Mouse (Mus musculus) CH12F3 (cell line): ENCODE measurements around the gene Prickle3.
"Not testable (repeated sequence)": the region's sequence is repeated elsewhere in the genome, so short reads cannot be mapped to it uniquely, and the experiment has no call there.

Source experiments
- in situ Hi-C: fragments of 300-500 bp; cut with MboI; formaldehyde crosslinking; loops from 2 replicates; pipeline ENCODE4 v1.14.3; 2020; ENCODE audit warnings: low sequenced_read_pairs

Prickle3 gene

DNA sequence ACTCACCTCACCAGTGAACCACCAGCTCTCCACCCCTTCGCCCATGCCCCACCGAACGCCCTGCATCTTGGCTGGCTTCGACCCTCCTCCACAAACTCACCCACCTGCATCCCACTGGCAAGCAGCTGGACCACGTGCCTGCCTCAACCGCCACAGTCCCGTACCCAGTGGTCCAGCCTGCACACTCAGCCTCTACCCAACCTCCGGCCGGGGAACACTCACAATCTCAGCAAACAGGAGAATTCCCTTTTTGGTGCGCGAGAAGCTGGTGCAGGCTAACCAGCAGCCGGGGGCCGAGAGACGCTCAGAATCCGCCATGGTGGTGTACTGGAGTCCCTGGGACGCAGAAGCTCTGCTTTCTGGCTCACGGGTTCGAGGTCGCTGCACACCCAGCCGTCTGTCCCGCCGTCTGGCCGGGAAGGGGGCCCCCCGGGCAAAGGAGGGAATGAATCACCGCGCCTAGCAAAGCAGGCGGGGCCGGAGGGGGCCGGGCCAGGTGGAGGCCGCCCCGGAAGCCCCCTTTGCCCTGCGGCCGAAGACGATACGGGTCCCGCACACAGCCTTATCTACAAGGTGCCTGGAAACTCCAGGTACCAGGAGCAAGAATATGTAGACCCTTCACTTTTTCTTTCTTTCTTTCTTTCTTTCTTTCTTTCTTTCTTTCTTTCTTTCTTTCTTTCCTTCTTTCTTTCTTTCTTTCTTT, 14.0 kb downstream of the Prickle3 start, which contains the start of gene Plp2:
Gene Plp2 (minus strand): TSS at position 470 of the 703 bp plus-strand sequence.
- in situ Hi-C loops: no loop called here

DNA sequence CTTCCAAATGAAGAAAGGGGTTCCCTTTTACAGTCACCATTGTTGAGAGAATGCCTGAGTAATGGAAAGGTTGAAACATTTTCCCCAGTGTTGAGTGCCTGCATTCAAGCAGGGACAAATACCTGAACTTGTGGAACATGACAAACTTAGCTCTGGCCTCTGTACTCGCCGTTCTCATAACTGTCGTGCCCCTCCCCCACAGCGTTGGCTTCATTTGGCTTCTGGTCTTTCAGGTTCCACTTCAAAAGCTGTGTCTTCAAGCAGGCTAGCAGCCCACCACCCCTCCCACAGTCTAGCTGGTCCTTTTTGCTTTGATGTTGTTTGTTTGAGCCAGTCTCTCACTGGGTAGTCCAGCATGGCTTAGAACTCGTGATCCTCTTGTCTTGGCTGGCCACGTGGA, 15.7 kb downstream of the Prickle3 start:
- in situ Hi-C loops: no loop called here

DNA sequence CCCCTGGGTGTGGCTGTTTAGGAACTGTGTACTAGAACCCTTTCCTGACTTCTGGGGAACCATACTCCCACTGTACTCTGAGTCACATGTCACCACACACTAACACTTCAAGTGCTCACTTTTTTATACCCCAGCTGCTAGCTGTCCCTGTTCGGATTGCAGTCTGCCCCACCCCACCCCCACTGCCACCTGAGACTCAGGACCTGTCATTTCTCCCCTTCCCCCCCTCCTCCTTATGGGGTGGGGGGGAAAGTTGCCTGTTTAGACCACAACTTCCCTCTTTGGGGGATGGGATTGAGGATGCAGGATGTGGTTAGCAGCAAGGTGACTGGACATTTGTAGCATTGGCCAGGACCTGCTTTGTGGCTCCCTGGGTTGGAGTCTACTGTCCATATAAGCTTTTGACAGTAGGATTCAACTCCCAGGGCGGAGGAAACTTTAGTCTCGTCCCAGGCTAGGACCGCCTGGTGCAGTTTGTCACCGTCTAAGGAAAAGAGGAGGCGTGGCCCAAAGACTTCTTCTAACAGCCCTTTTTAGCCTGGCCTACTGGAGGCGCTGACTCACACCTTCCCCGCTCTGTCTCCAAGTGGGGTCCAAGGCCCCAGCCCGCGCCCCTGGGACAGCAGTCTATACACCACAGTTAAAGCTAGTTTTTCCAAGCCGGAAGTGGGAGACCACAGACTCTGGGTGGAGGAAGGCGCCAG, 16.7 kb downstream of the Prickle3 start:
- in situ Hi-C loops: no loop called here

DNA sequence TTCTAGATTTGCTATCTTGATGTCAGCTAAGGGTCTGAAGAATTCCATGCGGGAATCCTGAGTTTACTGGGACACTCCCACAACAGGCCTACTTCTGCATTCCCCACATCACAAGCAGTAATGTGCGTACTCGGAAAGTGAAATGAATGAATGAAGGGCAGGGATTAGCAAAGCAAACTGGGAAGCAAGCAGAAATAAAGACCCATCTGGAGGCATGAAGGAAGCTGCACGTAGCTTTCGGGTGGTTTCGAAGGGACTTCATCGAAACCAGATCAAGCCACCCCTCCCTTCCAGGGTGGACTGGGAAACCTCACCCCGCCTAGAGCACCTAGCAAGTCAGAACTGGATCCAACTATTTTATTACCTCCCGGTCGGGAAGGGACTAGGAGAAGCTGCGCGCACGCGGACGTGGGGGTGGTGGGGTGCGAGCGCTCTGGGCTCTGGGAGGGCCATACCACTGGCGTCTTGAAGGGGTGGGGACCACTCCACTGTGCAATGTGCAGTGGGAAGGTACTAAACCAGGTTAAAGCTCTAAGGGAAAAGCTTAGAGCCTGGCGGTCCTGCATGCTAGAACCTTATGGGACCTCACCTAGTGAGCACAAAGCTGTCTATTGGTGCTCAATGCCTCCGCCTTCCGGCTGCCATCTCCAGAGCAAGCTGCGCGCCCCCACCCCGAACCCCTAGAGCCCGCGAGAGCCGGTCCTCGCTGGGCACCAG, 17.4 kb downstream of the Prickle3 start:
- in situ Hi-C loops: no loop called here

GRCm38 (mm10) chrX:7675001-7675380, 17.9 kb downstream of the Prickle3 start:
- in situ Hi-C loops: loop anchor here (25.0 kb wide), 1 partner anchor 213 kb away; no protein-coding TSS in a partner anchor

DNA sequence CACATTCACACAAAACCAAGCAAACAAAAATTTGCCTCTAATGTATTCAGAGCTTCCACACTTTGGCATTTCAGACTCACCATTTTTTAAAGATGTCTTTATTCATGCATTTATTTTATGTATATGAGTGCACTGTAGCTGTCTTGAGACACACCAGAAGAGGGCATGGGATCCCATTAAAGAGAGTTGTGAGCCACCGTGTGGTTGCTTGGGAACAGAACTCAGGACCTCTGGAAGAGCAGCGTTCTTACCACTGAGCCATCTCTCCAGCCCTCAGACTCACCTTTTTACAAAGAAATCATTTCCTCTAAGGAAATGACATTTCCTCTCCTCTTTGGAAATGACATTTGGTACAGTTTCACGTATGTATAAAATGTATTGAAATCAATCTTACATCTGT, 21.9 kb downstream of the Prickle3 start:
- in situ Hi-C loops: loop anchor here (25.0 kb wide), 1 partner anchor 217 kb away; no protein-coding TSS in a partner anchor

- in situ Hi-C loops: loop anchor here (25.0 kb wide), 1 partner anchor 217 kb away; no protein-coding TSS in a partner anchor
Observed at GRCm38 (mm10) chrX:7679405-7680056, 22.5 kb downstream of the Prickle3 start.

GRCm38 (mm10) chrX:7680057-7680412, 23.0 kb downstream of the Prickle3 start:
- in situ Hi-C loops: loop anchor here (25.0 kb wide), 1 partner anchor 218 kb away; no protein-coding TSS in a partner anchor

DNA sequence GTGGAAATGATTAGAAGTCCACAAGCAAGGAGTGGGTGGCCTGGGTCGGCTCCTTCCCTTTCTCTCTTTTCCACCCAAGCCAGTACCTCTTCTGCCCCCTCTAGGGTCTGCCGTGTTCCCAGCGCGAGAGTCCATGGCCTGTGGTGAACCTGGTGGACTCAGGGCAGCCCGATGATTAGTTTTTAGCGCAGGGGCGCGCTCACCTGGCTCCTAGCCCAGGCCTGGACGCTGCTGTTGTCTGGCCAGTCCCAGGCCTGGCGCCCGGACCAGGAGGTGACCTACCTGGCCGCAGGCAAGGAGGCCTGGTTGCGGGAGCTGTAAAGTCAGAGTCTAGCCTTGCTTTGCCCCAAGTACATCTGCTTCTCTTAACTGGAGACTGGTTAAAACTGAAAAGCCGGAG, 23.8 kb downstream of the Prickle3 start, which contains the start of gene Magix:
Gene Magix (minus strand): TSS at position 388 of the 400 bp plus-strand sequence.
- in situ Hi-C loops: loop anchor here (25.0 kb wide), 1 partner anchor 219 kb away; no protein-coding TSS in a partner anchor

DNA sequence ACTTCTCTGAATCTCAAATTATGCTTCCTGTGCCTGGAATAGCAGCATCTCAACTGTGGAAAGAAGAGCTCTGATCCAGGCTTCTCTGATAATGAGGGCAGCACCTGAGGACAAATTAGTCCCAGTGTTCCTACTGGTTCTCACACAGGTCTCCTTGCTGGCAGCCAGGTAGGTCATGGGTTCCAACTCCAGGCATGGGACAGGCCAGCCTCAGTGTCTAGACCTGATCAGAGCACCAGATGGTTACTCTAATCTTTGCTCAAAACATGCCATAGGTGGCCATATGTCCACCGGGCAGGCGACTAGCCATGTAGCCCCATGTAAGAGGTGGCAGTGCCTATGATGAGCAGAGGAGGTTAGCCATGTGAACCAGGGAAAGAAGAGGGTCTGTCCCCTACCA, 31.3 kb downstream of the Prickle3 start:
- in situ Hi-C loops: loop anchor here (25.0 kb wide), 1 partner anchor 226 kb away; no protein-coding TSS in a partner anchor

GRCm38 (mm10) chrX:7690486-7690885, 33.4 kb downstream of the Prickle3 start:
- in situ Hi-C loops: loop anchor here (25.0 kb wide), 1 partner anchor 228 kb away; no protein-coding TSS in a partner anchor

GRCm38 (mm10) chrX:7692862-7693261, 35.8 kb downstream of the Prickle3 start:
- in situ Hi-C loops: loop anchor here (25.0 kb wide), 1 partner anchor 231 kb away; no protein-coding TSS in a partner anchor

- in situ Hi-C loops: loop anchor here (25.0 kb wide), 1 partner anchor 234 kb away; no protein-coding TSS in a partner anchor
Observed at GRCm38 (mm10) chrX:7696520-7696919, 39.5 kb downstream of the Prickle3 start.

- in situ Hi-C loops: loop anchor here (25.0 kb wide), 1 partner anchor 235 kb away; no protein-coding TSS in a partner anchor
Observed at GRCm38 (mm10) chrX:7696954-7697381, 39.9 kb downstream of the Prickle3 start, which contains the start of gene Gpkow. Gene Gpkow, plus strand, starts transcription at chrX:7697131.

DNA sequence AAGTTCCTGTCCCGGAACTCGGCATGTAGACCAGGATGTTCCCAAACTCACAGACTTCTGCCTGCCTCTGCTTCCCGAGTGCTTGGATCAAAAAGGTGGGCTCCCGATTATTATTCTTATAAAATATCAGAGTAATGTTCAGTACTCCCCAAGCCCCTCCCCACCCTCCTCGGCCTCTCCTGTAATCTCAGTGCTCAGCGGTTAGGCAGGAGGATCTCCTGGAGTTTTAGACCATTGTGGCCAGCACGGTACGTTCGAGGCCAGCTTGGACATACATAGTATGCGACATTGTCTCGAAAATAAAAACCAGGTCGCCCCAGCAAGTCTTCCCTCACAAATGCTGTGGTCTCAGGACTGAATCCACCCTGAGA, 56.7 kb downstream of the Prickle3 start:
- in situ Hi-C loops: not testable (repeated sequence)

DNA sequence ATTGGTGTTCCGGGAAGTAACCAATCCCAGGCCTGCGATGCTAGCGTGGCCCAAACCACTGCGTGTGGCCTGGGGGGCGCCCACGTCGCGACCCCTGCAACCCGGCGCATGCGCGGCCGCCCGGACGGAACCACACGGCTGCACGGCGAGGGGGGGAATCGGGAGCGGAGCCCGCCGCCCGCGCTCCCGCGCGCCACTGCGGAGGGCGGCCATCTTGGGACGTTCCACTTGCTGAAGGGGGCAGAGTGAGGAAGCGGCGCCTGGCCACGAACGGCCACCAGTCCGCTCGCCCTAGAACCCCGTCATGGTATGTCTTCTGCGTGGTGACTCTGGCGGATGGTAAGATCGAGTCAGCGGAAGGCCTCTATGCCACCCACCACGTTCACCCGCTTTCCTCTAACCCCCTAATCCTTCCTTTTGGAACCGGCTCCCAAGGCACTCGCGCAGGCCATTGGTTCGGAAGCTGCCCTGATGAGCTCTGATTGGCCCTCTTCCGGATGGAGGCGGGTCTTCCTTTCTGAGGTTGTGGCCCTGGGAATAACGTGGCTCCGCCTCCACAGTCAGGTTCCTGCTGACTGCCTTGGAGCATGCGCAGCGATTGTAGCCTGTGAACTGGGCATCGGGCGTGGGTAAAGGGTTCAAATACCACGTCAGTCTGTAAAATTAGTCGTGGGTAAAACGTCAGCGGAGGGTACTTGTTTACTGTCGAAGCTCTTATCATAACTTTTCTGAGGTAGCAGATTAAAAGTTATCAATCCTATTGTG, 57.3 kb downstream of the Prickle3 start, which contains the start of gene Wdr45:
Gene Wdr45 (plus strand): TSS at position 199 of the 765 bp plus-strand sequence.
- in situ Hi-C loops: not testable (repeated sequence)

DNA sequence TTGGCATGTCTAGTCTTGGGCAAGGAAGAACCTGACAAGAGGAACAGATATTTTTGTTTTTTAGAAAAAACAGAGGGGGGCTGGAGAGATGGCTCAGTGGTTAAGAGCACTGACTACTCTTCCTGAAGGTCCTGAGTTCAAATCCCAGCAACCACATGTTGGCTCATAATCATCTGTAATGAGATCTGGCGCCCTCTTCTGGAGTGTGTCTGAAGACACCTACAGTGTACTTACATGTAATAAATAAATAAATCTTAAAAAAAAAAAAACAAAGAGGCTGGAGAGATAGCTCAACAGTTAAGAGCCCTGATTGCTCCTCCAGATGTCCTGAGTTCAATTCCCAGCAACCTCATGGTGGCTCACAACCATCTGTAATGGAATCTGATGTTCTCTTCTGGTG, 59.0 kb downstream of the Prickle3 start:
- in situ Hi-C loops: not testable (repeated sequence)
